Mouse (Mus musculus) gastrocnemius, adult 8-10 months (tissue): ENCODE measurements around the gene D430019H16Rik. TPM values are rescaled to one million over a fixed set of nuclear protein-coding genes. Genes with fewer than 3 reads are reported as not detected.

ENCODE experiments used
- DNase-seq, 2 experiments: peaks; one replicate each; pipeline ENCODE4 v3.0.0; 2022; ENCODE audit warnings: low spot score in 2 of 2
- total RNA-seq, 4 experiments: library from RNA; stranded (reverse); gene quantifications; 2 replicates each; pipeline ENCODE4 v1.2.4; 2022

The D430019H16Rik gene
- total RNA-seq, 4 experiments from 2014 or later, result 0.10 to 0.18 (median 0.15) TPM

GRCm38 (mm10) chr12:105490227-105490626 is 36.6 kb downstream of the D430019H16Rik start:
- DNase-seq, result no peak

- no peak for DNase-seq
Observed at GRCm38 (mm10) chr12:105490794-105491193, 37.1 kb downstream of the D430019H16Rik start.

- DNase-seq, result peak in 1 of 2 experiments; percentile 13
Observed at GRCm38 (mm10) chr12:105494796-105495195, 41.1 kb downstream of the D430019H16Rik start.

GRCm38 (mm10) chr12:105497894-105498293 is 44.2 kb downstream of the D430019H16Rik start:
- peak; percentile 49 to 52 for DNase-seq

- no peak for DNase-seq
Observed at GRCm38 (mm10) chr12:105498423-105498822, 44.8 kb downstream of the D430019H16Rik start.

GRCm38 (mm10) chr12:105498842-105499241 is 45.2 kb downstream of the D430019H16Rik start:
- DNase-seq, result no peak

- DNase-seq, result no peak
Observed at GRCm38 (mm10) chr12:105500940-105501339, 47.3 kb downstream of the D430019H16Rik start.

GRCm38 (mm10) chr12:105504736-105505135 is 51.1 kb downstream of the D430019H16Rik start:
- DNase-seq, result no peak

- DNase-seq, result no peak
Observed at GRCm38 (mm10) chr12:105511109-105511508, 57.5 kb downstream of the D430019H16Rik start.

GRCm38 (mm10) chr12:105511671-105512502 is 58.2 kb downstream of the D430019H16Rik start:
- DNase-seq, result no peak

- no peak for DNase-seq
Observed at GRCm38 (mm10) chr12:105514111-105514510, 60.5 kb downstream of the D430019H16Rik start.

- DNase-seq, result no peak
Observed at GRCm38 (mm10) chr12:105517026-105517675, 63.5 kb downstream of the D430019H16Rik start.

GRCm38 (mm10) chr12:105519851-105520250 is 66.2 kb downstream of the D430019H16Rik start:
- no peak for DNase-seq

- DNase-seq, result no peak
Observed at GRCm38 (mm10) chr12:105521170-105521762, 67.6 kb downstream of the D430019H16Rik start.

GRCm38 (mm10) chr12:105523737-105524136 is 70.1 kb downstream of the D430019H16Rik start:
- DNase-seq, result no peak

GRCm38 (mm10) chr12:105526186-105526585 is 72.5 kb downstream of the D430019H16Rik start:
- no peak for DNase-seq

- DNase-seq, result peak; percentile 32 to 57
Observed at GRCm38 (mm10) chr12:105526829-105527228, 73.2 kb downstream of the D430019H16Rik start.

GRCm38 (mm10) chr12:105529545-105529944 is 75.9 kb downstream of the D430019H16Rik start:
- no peak for DNase-seq

GRCm38 (mm10) chr12:105531724-105532371 is 78.2 kb downstream of the D430019H16Rik start:
- no peak for DNase-seq

GRCm38 (mm10) chr12:105534842-105535241 is 81.2 kb downstream of the D430019H16Rik start:
- DNase-seq, result no peak

GRCm38 (mm10) chr12:105535968-105536760 is 82.5 kb downstream of the D430019H16Rik start:
- no peak for DNase-seq
